Mouse (Mus musculus) myocyte (in vitro differentiated cells): ENCODE results near the gene Fbrs. TPM values are rescaled to one million over a fixed set of nuclear protein-coding genes. Genes with fewer than 3 reads are reported as not detected.
A peak's percentile ranks its signal among the peaks of the same experiment; 100 is the strongest.

Experiments used
- H3K27me3 ChIP-seq: one replicate; pipeline ENCODE4 v1.6.1; 2011; ENCODE audit not compliant: control insufficient read depth, insufficient read depth, insufficient read length
- H3K36me3 ChIP-seq: one replicate; pipeline ENCODE4 v1.6.1; 2011; ENCODE audit not compliant: control insufficient read depth, insufficient read depth
- H3K4me2 ChIP-seq: one replicate; pipeline ENCODE4 v1.6.1; 2011; ENCODE audit warnings: low read depth, control low read depth
- H3K4me3 ChIP-seq: one replicate; pipeline ENCODE4 v1.5.1; 2011; ENCODE audit warnings: mild to moderate bottlenecking, control low read depth, moderate library complexity
- H3K79me2 ChIP-seq: one replicate; pipeline ENCODE4 v1.6.1; 2011; ENCODE audit not compliant: control insufficient read depth, insufficient read depth
- H3ac ChIP-seq: one replicate; pipeline ENCODE4 v1.6.1; 2011; ENCODE audit not compliant: control insufficient read depth, insufficient read length
- CEBPB ChIP-seq: IDR thresholded peaks from 2 replicates; pipeline ENCODE4 v1.6.1; 2011; ENCODE audit warnings: mild to moderate bottlenecking, moderate library complexity; ENCODE audit not compliant: poor library complexity, insufficient read depth, severe bottlenecking
- E2F4 ChIP-seq: IDR thresholded peaks from one replicate; pipeline ENCODE4 v1.6.1; 2011; ENCODE audit warnings: mild to moderate bottlenecking, control low read depth, moderate library complexity; ENCODE audit not compliant: insufficient read depth
- MAX ChIP-seq: IDR thresholded peaks from one replicate; pipeline ENCODE4 v1.6.1; 2011; ENCODE audit warnings: low read depth, mild to moderate bottlenecking, control low read depth
- MYOD1 ChIP-seq, 3 experiments: IDR thresholded peaks; one replicate each; pipeline ENCODE4 v1.6.1; 2011; ENCODE audit warnings: control low read depth in 2 of 3, low read depth in 2 of 3, mild to moderate bottlenecking in 2 of 3, moderate library complexity in 1 of 3; ENCODE audit not compliant: insufficient read length in 2 of 3, control insufficient read depth in 1 of 3
- MYOG ChIP-seq, 3 experiments: IDR thresholded peaks; one replicate each; pipeline ENCODE4 v1.6.1; 2011; ENCODE audit warnings: control low read depth in 2 of 3, low read depth in 2 of 3, mild to moderate bottlenecking in 2 of 3; ENCODE audit not compliant: insufficient read length in 2 of 3, control insufficient read depth in 1 of 3, insufficient read depth in 1 of 3
- POLR2A ChIP-seq: IDR thresholded peaks from one replicate; pipeline ENCODE4 v1.6.1; 2011; ENCODE audit warnings: low read depth, mild to moderate bottlenecking, control low read depth, moderate library complexity; ENCODE audit not compliant: insufficient read length
- POLR2AphosphoS2 ChIP-seq: IDR thresholded peaks from one replicate; pipeline ENCODE4 v1.6.1; 2011; ENCODE audit warnings: low read depth, control low read depth; ENCODE audit not compliant: insufficient read length
- REST ChIP-seq: IDR thresholded peaks from one replicate; pipeline ENCODE4 v1.6.1; 2011; ENCODE audit warnings: mild to moderate bottlenecking, control low read depth, moderate library complexity; ENCODE audit not compliant: insufficient read depth, insufficient read length
- SRF ChIP-seq: IDR thresholded peaks from one replicate; pipeline ENCODE4 v1.6.1; 2011; ENCODE audit warnings: low read depth; ENCODE audit not compliant: control insufficient read depth, insufficient read length
- TCF12 ChIP-seq: IDR thresholded peaks from one replicate; pipeline ENCODE4 v1.6.1; 2011; ENCODE audit warnings: mild to moderate bottlenecking, control low read depth; ENCODE audit not compliant: poor library complexity, insufficient read depth, severe bottlenecking
- TCF3 ChIP-seq: IDR thresholded peaks from one replicate; pipeline ENCODE4 v1.6.1; 2011; ENCODE audit warnings: low read depth, control low read depth; ENCODE audit not compliant: insufficient read length
- USF1 ChIP-seq: IDR thresholded peaks from one replicate; pipeline ENCODE4 v1.6.1; 2011; ENCODE audit warnings: low read depth, mild to moderate bottlenecking, control low read depth, moderate library complexity
- polyA plus RNA-seq: library from polyadenylated mRNA; unstranded; fragments of >200 nt; fragmentation: generic; extraction: Trizol; gene quantifications from one replicate; pipeline ENCODE4 v1.2.1, GENCODE M21; 2012; ENCODE audit warnings: missing spikeins

The Fbrs gene
- polyA plus RNA-seq, 1 experiment = 21.2 TPM

- Histone ChIP-seq H3ac (no peak overlapping the region), H3K79me2 (peaks cover 42% of the 10 kb centered on the region), H3K4me3 (peak overlapping the region; percentile 70), H3K27me3 (no peaks in the 10 kb centered on the region), H3K36me3 (peaks cover 20% of the 10 kb centered on the region), H3K4me2 (peak overlapping the region; percentile 61)
- no peak for TF ChIP-seq TCF12
- TF ChIP-seq TCF3 = no peak
- TF ChIP-seq E2F4 = no peak
- no peak for TF ChIP-seq POLR2AphosphoS2
- no peak for TF ChIP-seq CEBPB
- no peak for TF ChIP-seq MYOG (IDR thresholded peaks at IDR 0.05; ENCODE audit: control insufficient read depth in 1 of 3, insufficient read depth in 1 of 3, insufficient read length in 2 of 3, low read depth in 2 of 3)
- TF ChIP-seq SRF = no peak
- TF ChIP-seq REST = no peak
- TF ChIP-seq MYOD1 (IDR thresholded peaks at IDR 0.05; ENCODE audit: control insufficient read depth in 1 of 3, insufficient read length in 2 of 3, low read depth in 2 of 3) = no peak
- TF ChIP-seq POLR2A = no peak
Measured at GRCm38 (mm10) chr7:127513781-127514180, 34.8 kb downstream of the Fbrs start.

- H3K4me3 ChIP-seq = no peak overlapping the region
- TF ChIP-seq E2F4 (no peak), MYOG (IDR thresholded peaks at IDR 0.05; ENCODE audit: control insufficient read depth in 1 of 3, insufficient read depth in 1 of 3, insufficient read length in 2 of 3, low read depth in 2 of 3) (no peak), TCF3 (no peak), TCF12 (no peak), POLR2A (no peak), USF1 (no peak), POLR2AphosphoS2 (no peak), REST (no peak), SRF (no peak), MAX (no peak), MYOD1 (IDR thresholded peaks at IDR 0.05; ENCODE audit: control insufficient read depth in 1 of 3, insufficient read length in 2 of 3, low read depth in 2 of 3) (no peak), CEBPB (no peak)
- H3K36me3 ChIP-seq = peaks cover 20% of the 10 kb centered on the region
- peaks cover 45% of the 10 kb centered on the region for H3K79me2 ChIP-seq
- no peak overlapping the region for H3K4me2 ChIP-seq
- no peaks in the 10 kb centered on the region for H3K27me3 ChIP-seq
- H3ac ChIP-seq = no peak overlapping the region
Measured at GRCm38 (mm10) chr7:127515846-127516245, 36.8 kb downstream of the Fbrs start.

GRCm38 (mm10) chr7:127516344-127516743 lies 37.3 kb downstream of the Fbrs start:
- peaks cover 23% of the 10 kb centered on the region for H3K36me3 ChIP-seq
- peaks cover 45% of the 10 kb centered on the region for H3K79me2 ChIP-seq
- H3K4me3 ChIP-seq = no peak overlapping the region
- no peak for TF ChIP-seq TCF3
- TF ChIP-seq USF1 = no peak
- no peak for TF ChIP-seq MYOG (IDR thresholded peaks at IDR 0.05; ENCODE audit: control insufficient read depth in 1 of 3, insufficient read depth in 1 of 3, insufficient read length in 2 of 3, low read depth in 2 of 3)
- TF ChIP-seq TCF12 = no peak
- no peak for TF ChIP-seq MAX
- no peak for TF ChIP-seq MYOD1 (IDR thresholded peaks at IDR 0.05; ENCODE audit: control insufficient read depth in 1 of 3, insufficient read length in 2 of 3, low read depth in 2 of 3)
- no peak for TF ChIP-seq POLR2A
- TF ChIP-seq SRF = no peak
- TF ChIP-seq CEBPB = no peak
- TF ChIP-seq POLR2AphosphoS2 = no peak
- no peak for TF ChIP-seq E2F4
- TF ChIP-seq REST = no peak
- no peak overlapping the region for H3ac ChIP-seq
- no peaks in the 10 kb centered on the region for H3K27me3 ChIP-seq
- no peak overlapping the region for H3K4me2 ChIP-seq

- no peak for TF ChIP-seq MYOG (IDR thresholded peaks at IDR 0.05; ENCODE audit: control insufficient read depth in 1 of 3, insufficient read depth in 1 of 3, insufficient read length in 2 of 3, low read depth in 2 of 3)
- TF ChIP-seq MAX = no peak
- TF ChIP-seq CEBPB = no peak
- no peak for TF ChIP-seq MYOD1 (IDR thresholded peaks at IDR 0.05; ENCODE audit: control insufficient read depth in 1 of 3, insufficient read length in 2 of 3, low read depth in 2 of 3)
- no peak for TF ChIP-seq TCF3
- no peak for TF ChIP-seq E2F4
- TF ChIP-seq USF1 = no peak
- no peak for TF ChIP-seq POLR2A
- no peak for TF ChIP-seq REST
- TF ChIP-seq SRF = no peak
- TF ChIP-seq POLR2AphosphoS2 = no peak
- no peak for TF ChIP-seq TCF12
- no peaks in the 10 kb centered on the region for H3K27me3 ChIP-seq
Measured at GRCm38 (mm10) chr7:127519284-127519683, 40.3 kb downstream of the Fbrs start, which contains the start of gene Gm42715. Gene Gm42715, plus strand, starts transcription at chr7:127519584.

More at GRCm38 (mm10) chr7:127519284-127519683, 40.3 kb downstream of the Fbrs start, which contains the start of gene Gm42715:
- no peak within 1 kb of the TSS for H3K4me3 ChIP-seq
- H3K36me3 ChIP-seq = peaks cover 46% of the 10 kb centered on the region
- H3ac ChIP-seq = no peak within 1 kb of the TSS
- H3K4me2 ChIP-seq = no peak within 1 kb of the TSS
- H3K79me2 ChIP-seq = peaks cover 38% of the 10 kb centered on the region

Other genes starting within 250 kb of the Fbrs start
- gene Zfp553, start 246.1 kb upstream of the Fbrs start, polyA plus RNA-seq = 11.4 TPM
- gene Sept1, start 246.1 kb upstream of the Fbrs start, polyA plus RNA-seq = 2.2 TPM
- 34.9 TPM for gene Zfp771, start 234.9 kb upstream of the Fbrs start, polyA plus RNA-seq
- gene Dctpp1, start 218.5 kb upstream of the Fbrs start, polyA plus RNA-seq = 76.9 TPM
- 17.2 TPM for gene Sephs2, start 205.1 kb upstream of the Fbrs start, polyA plus RNA-seq
- 0.16 TPM for gene Itgal, start 182.9 kb upstream of the Fbrs start, polyA plus RNA-seq
- 17.3 TPM for gene Zfp768, start 133.6 kb upstream of the Fbrs start, polyA plus RNA-seq
- 3.6 TPM for gene Zfp747, start 103.1 kb upstream of the Fbrs start, polyA plus RNA-seq
- 0.34 TPM for gene 9130019O22Rik, start 92.0 kb upstream of the Fbrs start, polyA plus RNA-seq
- gene E430018J23Rik, start 85.6 kb upstream of the Fbrs start, polyA plus RNA-seq = 3.0 TPM
- gene Zfp764, start 72.4 kb upstream of the Fbrs start, polyA plus RNA-seq = 1.2 TPM
- 11.6 TPM for gene Zfp688, start 57.1 kb upstream of the Fbrs start, polyA plus RNA-seq
- 2.1 TPM for gene Zfp689, start 30.0 kb upstream of the Fbrs start, polyA plus RNA-seq
- 26.5 TPM for gene Prr14, start 19.6 kb upstream of the Fbrs start, polyA plus RNA-seq
- 18.1 TPM for gene Srcap, start 32.8 kb downstream of the Fbrs start, polyA plus RNA-seq
- 6.8 TPM for gene Gm42715, start 40.4 kb downstream of the Fbrs start, polyA plus RNA-seq
- gene Tmem265, start 82.2 kb downstream of the Fbrs start, polyA plus RNA-seq = not detected
- gene Phkg2, start 94.1 kb downstream of the Fbrs start, polyA plus RNA-seq = 18.3 TPM
- 6.1 TPM for gene Ccdc189, start 109.4 kb downstream of the Fbrs start, polyA plus RNA-seq
- 32.2 TPM for gene Rnf40, start 109.6 kb downstream of the Fbrs start, polyA plus RNA-seq
- gene Zfp629, start 136.6 kb downstream of the Fbrs start, polyA plus RNA-seq = 6.3 TPM
- gene Bcl7c, start 229.7 kb downstream of the Fbrs start, polyA plus RNA-seq = 94.7 TPM
- 8.9 TPM for gene Ctf1, start 233.5 kb downstream of the Fbrs start, polyA plus RNA-seq